Mouse (Mus musculus): Measurements from ENCODE around the gene Zfp800. TPM values are rescaled to one million over a fixed set of nuclear protein-coding genes. Genes with fewer than 3 reads are reported as not detected.

Gene Zfp800
- total RNA-seq, 1 experiment: 7.8 TPM

GRCm38 (mm10) chr6:28420361-28420760, 22.6 kb upstream of the Zfp800 start:
- Histone ChIP-seq H3K36me3 (ENCODE audit: control insufficient read depth, insufficient read depth, low read length, poor library complexity, severe bottlenecking) (peaks cover 10% of the 10 kb centered on the region), H3K4me3 (ENCODE audit: insufficient read depth in 1 of 2, low read depth in 1 of 2, low read length in 2 of 2, poor library complexity in 1 of 2, severe bottlenecking in 1 of 2) (peak overlapping the region; percentile 82 to 94; a peak in 3 of 4 replicates), H3K9ac (ENCODE audit: insufficient read depth, low read depth, low read length, poor library complexity, severe bottlenecking) (peak overlapping the region; percentile 81; the same call in 1 of the 2 replicates), H3K4me1 (ENCODE audit: control insufficient read depth in 2 of 2, insufficient read depth in 2 of 2, low read length in 2 of 2, poor library complexity in 1 of 2) (peaks cover 2 to 7% of the 10 kb centered on the region in 2 experiments; a peak in 1 of 4 replicates), H3K27ac (ENCODE audit: insufficient read depth, low read depth, low read length, poor library complexity, severe bottlenecking) (no peak overlapping the region), H3K9me3 (ENCODE audit: control insufficient read depth, insufficient read depth, low read depth, low read length) (no peaks in the 10 kb centered on the region)
- no peak for TF ChIP-seq ZC3H11A (IDR thresholded peaks at IDR 0.05; ENCODE audit: borderline replicate concordance, low read depth, low read length)
- no peak for TF ChIP-seq MAFK (IDR thresholded peaks at IDR 0.05; ENCODE audit: insufficient read depth, low read depth, low read length)
- TF ChIP-seq CHD2 (IDR thresholded peaks at IDR 0.05; ENCODE audit: low read depth, low read length): no peak
- no peak for TF ChIP-seq HCFC1 (IDR thresholded peaks at IDR 0.05; ENCODE audit: borderline replicate concordance, insufficient read depth, low read length)
- no peak for TF ChIP-seq ZNF384 (IDR thresholded peaks at IDR 0.05; ENCODE audit: low read depth, low read length)
- in situ Hi-C loops (cut with MboI; ENCODE audit: low sequenced_read_pairs in 2 of 2, unreplicated experiment in 2 of 2): no loop called here
- no peak for DNase-seq (ENCODE audit: low read depth, low spot score)

DNA sequence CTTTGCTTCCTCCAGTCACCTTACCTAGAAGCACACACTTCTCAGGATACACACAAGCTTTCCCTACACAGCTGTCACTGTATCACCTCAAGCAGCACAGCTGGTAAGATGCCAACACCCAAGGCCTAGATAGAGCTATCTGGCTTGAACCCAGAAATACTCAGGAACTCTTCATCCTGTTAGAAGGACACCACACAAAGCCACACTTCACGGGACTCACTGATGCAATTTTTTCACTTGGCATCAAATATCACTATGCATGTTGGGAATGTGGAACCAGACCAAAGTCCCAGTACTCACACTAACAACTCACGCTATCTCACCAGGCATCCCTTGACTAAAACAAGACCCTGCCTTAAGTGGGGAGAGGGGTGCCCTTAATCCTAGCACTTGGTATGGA, 21.9 kb upstream of the Zfp800 start:
- H3K9ac ChIP-seq (ENCODE audit: insufficient read depth, low read depth, low read length, poor library complexity, severe bottlenecking): no peak overlapping the region
- H3K4me3 ChIP-seq (ENCODE audit: insufficient read depth in 1 of 2, low read depth in 1 of 2, low read length in 2 of 2, poor library complexity in 1 of 2, severe bottlenecking in 1 of 2): no peak overlapping the region
- DNase-seq (ENCODE audit: low read depth, low spot score): no peak
- peaks cover 10% of the 10 kb centered on the region for H3K36me3 ChIP-seq (ENCODE audit: control insufficient read depth, insufficient read depth, low read length, poor library complexity, severe bottlenecking)
- H3K9me3 ChIP-seq (ENCODE audit: control insufficient read depth, insufficient read depth, low read depth, low read length): no peaks in the 10 kb centered on the region
- H3K27ac ChIP-seq (ENCODE audit: insufficient read depth, low read depth, low read length, poor library complexity, severe bottlenecking): no peak overlapping the region
- in situ Hi-C loops (cut with MboI; ENCODE audit: low sequenced_read_pairs in 2 of 2, unreplicated experiment in 2 of 2): no loop called here
- TF ChIP-seq MAFK (IDR thresholded peaks at IDR 0.05; ENCODE audit: insufficient read depth, low read depth, low read length) (no peak), ZNF384 (IDR thresholded peaks at IDR 0.05; ENCODE audit: low read depth, low read length) (no peak), HCFC1 (IDR thresholded peaks at IDR 0.05; ENCODE audit: borderline replicate concordance, insufficient read depth, low read length) (no peak), ZC3H11A (IDR thresholded peaks at IDR 0.05; ENCODE audit: borderline replicate concordance, low read depth, low read length) (no peak), CHD2 (IDR thresholded peaks at IDR 0.05; ENCODE audit: low read depth, low read length) (no peak)
- peaks cover 2 to 7% of the 10 kb centered on the region in 2 experiments; a peak in 1 of 4 replicates for H3K4me1 ChIP-seq (ENCODE audit: control insufficient read depth in 2 of 2, insufficient read depth in 2 of 2, low read length in 2 of 2, poor library complexity in 1 of 2)

DNA sequence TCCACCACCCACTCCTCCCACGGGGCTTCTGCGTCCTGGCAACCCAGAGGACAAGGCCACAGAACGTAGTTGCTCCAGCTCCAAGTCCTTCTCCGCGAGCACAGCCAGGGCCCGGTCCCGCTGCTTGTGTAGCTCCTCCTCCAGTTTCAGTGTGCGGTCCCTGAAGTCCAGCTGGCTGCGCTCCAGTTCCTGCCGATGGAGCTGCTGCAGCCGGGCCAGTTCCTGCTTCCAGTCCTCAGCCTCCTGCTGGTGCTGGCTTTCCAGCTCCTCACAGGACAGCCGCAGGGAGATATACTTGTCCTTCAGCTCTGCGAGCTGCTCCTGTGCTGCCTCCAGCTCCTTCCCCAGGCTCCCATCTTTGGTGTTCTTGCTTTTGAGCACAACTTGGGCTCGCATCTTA, 20.6 kb upstream of the Zfp800 start:
- no peak overlapping the region for H3K9ac ChIP-seq (ENCODE audit: insufficient read depth, low read depth, low read length, poor library complexity, severe bottlenecking)
- in situ Hi-C loops (cut with MboI; ENCODE audit: low sequenced_read_pairs in 2 of 2, unreplicated experiment in 2 of 2): no loop called here
- H3K4me3 ChIP-seq (ENCODE audit: insufficient read depth in 1 of 2, low read depth in 1 of 2, low read length in 2 of 2, poor library complexity in 1 of 2, severe bottlenecking in 1 of 2): 0 out of 4 replicates have a peak overlapping the region, but pooled peaks of 1 of the 2 experiments have one; percentile 2
- H3K36me3 ChIP-seq (ENCODE audit: control insufficient read depth, insufficient read depth, low read length, poor library complexity, severe bottlenecking): peaks cover 10% of the 10 kb centered on the region
- peaks cover 2 to 6% of the 10 kb centered on the region in 2 experiments; a peak in 1 of 4 replicates for H3K4me1 ChIP-seq (ENCODE audit: control insufficient read depth in 2 of 2, insufficient read depth in 2 of 2, low read length in 2 of 2, poor library complexity in 1 of 2)
- H3K27ac ChIP-seq (ENCODE audit: insufficient read depth, low read depth, low read length, poor library complexity, severe bottlenecking): no peak overlapping the region
- H3K9me3 ChIP-seq (ENCODE audit: control insufficient read depth, insufficient read depth, low read depth, low read length): no peaks in the 10 kb centered on the region
- TF ChIP-seq CHD2 (IDR thresholded peaks at IDR 0.05; ENCODE audit: low read depth, low read length) (no peak), ZNF384 (IDR thresholded peaks at IDR 0.05; ENCODE audit: low read depth, low read length) (no peak), HCFC1 (IDR thresholded peaks at IDR 0.05; ENCODE audit: borderline replicate concordance, insufficient read depth, low read length) (no peak), ZC3H11A (IDR thresholded peaks at IDR 0.05; ENCODE audit: borderline replicate concordance, low read depth, low read length) (no peak), MAFK (IDR thresholded peaks at IDR 0.05; ENCODE audit: insufficient read depth, low read depth, low read length) (no peak)
- DNase-seq (ENCODE audit: low read depth, low spot score): no peak

GRCm38 (mm10) chr6:28416981-28417380, 19.2 kb upstream of the Zfp800 start:
- Histone ChIP-seq H3K4me1 (ENCODE audit: control insufficient read depth in 2 of 2, insufficient read depth in 2 of 2, low read length in 2 of 2, poor library complexity in 1 of 2) (peaks cover 2 to 6% of the 10 kb centered on the region in 2 experiments; a peak in 1 of 4 replicates), H3K36me3 (ENCODE audit: control insufficient read depth, insufficient read depth, low read length, poor library complexity, severe bottlenecking) (peaks cover 10% of the 10 kb centered on the region), H3K27ac (ENCODE audit: insufficient read depth, low read depth, low read length, poor library complexity, severe bottlenecking) (no peak overlapping the region), H3K9ac (ENCODE audit: insufficient read depth, low read depth, low read length, poor library complexity, severe bottlenecking) (no peak overlapping the region), H3K4me3 (ENCODE audit: insufficient read depth in 1 of 2, low read depth in 1 of 2, low read length in 2 of 2, poor library complexity in 1 of 2, severe bottlenecking in 1 of 2) (no peak overlapping the region), H3K9me3 (ENCODE audit: control insufficient read depth, insufficient read depth, low read depth, low read length) (no peaks in the 10 kb centered on the region)
- no peak for TF ChIP-seq ZC3H11A (IDR thresholded peaks at IDR 0.05; ENCODE audit: borderline replicate concordance, low read depth, low read length)
- TF ChIP-seq ZNF384 (IDR thresholded peaks at IDR 0.05; ENCODE audit: low read depth, low read length): no peak
- TF ChIP-seq CHD2 (IDR thresholded peaks at IDR 0.05; ENCODE audit: low read depth, low read length): no peak
- TF ChIP-seq MAFK (IDR thresholded peaks at IDR 0.05; ENCODE audit: insufficient read depth, low read depth, low read length): no peak
- no peak for TF ChIP-seq HCFC1 (IDR thresholded peaks at IDR 0.05; ENCODE audit: borderline replicate concordance, insufficient read depth, low read length)
- DNase-seq (ENCODE audit: low read depth, low spot score): no peak
- in situ Hi-C loops (cut with MboI; ENCODE audit: low sequenced_read_pairs in 2 of 2, unreplicated experiment in 2 of 2): no loop called here
